Mouse (Mus musculus): Measurements from ENCODE around the gene Teddm3.
"Not testable (repeated sequence)": the region's sequence is repeated elsewhere in the genome, so short reads cannot be mapped to it uniquely, and the experiment has no call there.

The Teddm3 gene

GRCm38 (mm10) chr16:21151564-21152361 is 2.0 kb downstream of the Teddm3 start:
- DNase-seq (ENCODE audit: low spot score) = no peak

- no peak for DNase-seq (ENCODE audit: low spot score)
Observed at GRCm38 (mm10) chr16:21149896-21150295, 3.9 kb downstream of the Teddm3 start.

DNA sequence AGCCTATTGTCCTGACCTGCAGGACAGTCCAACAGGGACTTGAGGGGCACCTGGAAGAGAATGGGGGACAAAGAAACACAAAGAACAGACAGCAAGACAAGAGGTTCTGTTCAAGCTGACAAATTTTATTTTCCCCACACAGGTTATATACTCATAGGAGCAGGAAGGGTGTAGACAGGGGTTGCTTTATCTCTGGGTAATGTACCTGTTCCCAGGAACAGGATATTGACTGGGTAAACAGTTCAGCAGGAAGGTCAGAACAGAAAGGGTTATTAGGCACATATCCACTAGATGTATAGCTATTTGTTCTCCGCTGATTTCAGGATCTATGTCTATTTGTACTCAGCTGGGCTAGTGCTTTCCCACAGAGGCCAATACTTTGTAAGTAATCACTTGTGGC is 5.3 kb downstream of the Teddm3 start:
- DNase-seq (ENCODE audit: low spot score) = not testable (repeated sequence)

- no peak for DNase-seq (ENCODE audit: low spot score)
Observed at GRCm38 (mm10) chr16:21136312-21137083, 17.3 kb downstream of the Teddm3 start.

DNA sequence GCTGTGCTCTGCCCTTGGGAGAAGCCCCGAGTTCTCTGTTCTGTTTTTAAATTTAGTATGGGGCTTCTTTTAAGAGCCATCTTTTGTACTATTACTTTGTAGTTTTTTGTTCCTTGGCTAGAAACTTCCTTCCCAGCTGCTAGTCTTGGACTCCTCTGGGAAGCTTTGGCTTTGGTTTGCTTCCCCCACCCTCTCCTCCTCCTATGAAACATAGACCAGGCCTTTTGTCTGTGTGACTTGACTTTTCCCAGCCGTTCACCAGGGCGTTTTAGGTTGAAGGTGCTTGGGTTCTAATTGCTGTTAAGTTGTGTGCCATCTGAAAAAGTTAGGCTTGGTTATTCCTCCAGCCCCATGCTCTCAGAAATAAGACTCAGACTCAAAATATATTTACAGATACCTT is 26.1 kb downstream of the Teddm3 start:
- not testable (repeated sequence) for DNase-seq (ENCODE audit: low spot score)

- DNase-seq (ENCODE audit: low spot score) = not testable (repeated sequence)
Observed at GRCm38 (mm10) chr16:21122776-21123175, 31.0 kb downstream of the Teddm3 start.

DNA sequence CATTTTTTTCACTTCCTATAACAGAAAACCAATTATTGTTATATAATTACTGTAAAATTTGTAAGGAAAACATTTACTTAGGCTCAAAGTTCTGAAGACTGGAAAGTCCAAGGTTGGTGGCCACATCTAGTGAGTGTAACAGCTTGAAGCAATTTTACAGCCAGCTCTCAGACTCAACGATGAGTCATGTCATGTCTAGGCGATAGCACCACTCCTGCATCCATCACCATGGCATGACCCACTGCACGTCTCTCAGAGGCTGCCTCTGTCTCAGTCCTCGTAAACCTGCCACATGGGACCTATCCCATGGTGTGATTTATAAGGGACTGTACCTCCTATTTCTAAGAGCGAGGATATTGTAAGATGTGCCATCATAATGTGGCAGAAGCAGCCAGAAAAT is 37.7 kb downstream of the Teddm3 start:
- DNase-seq (ENCODE audit: low spot score) = no peak

GRCm38 (mm10) chr16:21109473-21109872 is 44.3 kb downstream of the Teddm3 start:
- no peak for DNase-seq (ENCODE audit: low spot score)
